Mouse (Mus musculus): ENCODE measurements around the gene Igsf9b.

GRCm38 (mm10) chr9:27267878-27268277 is 31.1 kb upstream of the Igsf9b start:
- TF ChIP-seq CTCF (IDR thresholded peaks at IDR 0.05; ENCODE audit: borderline replicate concordance, insufficient read depth, low read length) (no peak), POLR2A (IDR thresholded peaks at IDR 0.05; ENCODE audit: low read depth, low read length) (no peak)

All from embryonic fibroblast, embryonic 13.5 days (primary cell).